Mouse (Mus musculus) layer of hippocampus, adult 18-20 months (tissue): Measurements from ENCODE around the gene Top3b. TPM values are rescaled to one million over a fixed set of nuclear protein-coding genes. Genes with fewer than 3 reads are reported as not detected.
"Not testable (repeated sequence)": the region's sequence is repeated elsewhere in the genome, so short reads cannot be mapped to it uniquely, and the experiment has no call there.

Source experiments
- DNase-seq, 2 experiments: peaks; one replicate each; pipeline ENCODE4 v3.0.0; 2022; ENCODE audit warnings: low spot score in 2 of 2
- total RNA-seq, 2 experiments: library from RNA; stranded (reverse); gene quantifications; 2 replicates each; pipeline ENCODE4 v1.2.3; 2021

Top3b gene
- total RNA-seq, 2 experiments from 2014 or later: 59.1 to 68.6 TPM

- peak; percentile 96 for DNase-seq
These were observed 26.0 kb downstream of the Top3b start, which contains the start of gene Ppm1f for GRCm38 (mm10) chr16:16896382-16897055. Gene Ppm1f, plus strand, starts transcription at chr16:16896469.

GRCm38 (mm10) chr16:16897056-16897584 lies 26.6 kb downstream of the Top3b start:
- DNase-seq: no peak

GRCm38 (mm10) chr16:16902329-16902728 lies 31.8 kb downstream of the Top3b start:
- no peak for DNase-seq

- no peak for DNase-seq
These were observed 32.7 kb downstream of the Top3b start for GRCm38 (mm10) chr16:16903188-16903587.

GRCm38 (mm10) chr16:16907799-16908198 lies 37.3 kb downstream of the Top3b start:
- no peak for DNase-seq

GRCm38 (mm10) chr16:16911641-16912597 lies 41.4 kb downstream of the Top3b start:
- peak; percentile 73 to 82 for DNase-seq

- no peak for DNase-seq
These were observed 42.9 kb downstream of the Top3b start for GRCm38 (mm10) chr16:16913440-16913839.

GRCm38 (mm10) chr16:16918441-16919117 lies 48.0 kb downstream of the Top3b start:
- peak; percentile 66 to 76 for DNase-seq

GRCm38 (mm10) chr16:16921021-16921435 lies 50.5 kb downstream of the Top3b start:
- peak in 1 of 2 experiments; percentile 52 for DNase-seq

GRCm38 (mm10) chr16:16924481-16924880 lies 53.9 kb downstream of the Top3b start:
- no peak for DNase-seq

- peak in 1 of 2 experiments; percentile 62 for DNase-seq
These were observed 56.0 kb downstream of the Top3b start for GRCm38 (mm10) chr16:16926536-16926935.

- not testable (repeated sequence) for DNase-seq
These were observed 58.4 kb downstream of the Top3b start for GRCm38 (mm10) chr16:16928908-16929307.

GRCm38 (mm10) chr16:16930326-16930725 lies 59.8 kb downstream of the Top3b start:
- no peak for DNase-seq

- peak; percentile 95 to 96 for DNase-seq
These were observed 60.3 kb downstream of the Top3b start for GRCm38 (mm10) chr16:16930810-16931296.

GRCm38 (mm10) chr16:16939543-16939942 lies 69.0 kb downstream of the Top3b start:
- DNase-seq: no peak

- DNase-seq: no peak
These were observed 70.5 kb downstream of the Top3b start for GRCm38 (mm10) chr16:16941078-16941477.

Other genes with a start within 250 kb of the Top3b start
- gene Olfr19, start 194.3 kb upstream of the Top3b start, total RNA-seq: not detected
- gene Spag6l, start 41.3 kb upstream of the Top3b start, total RNA-seq: 10 to 100 TPM in 1 of 2 experiments, 1 to 10 TPM in 1; 9.8 to 11.9 TPM
- gene Igll1, start 6.8 kb upstream of the Top3b start, total RNA-seq: not detected
- gene Vpreb1, start 107 bp downstream of the Top3b start, total RNA-seq: not detected
- gene Ppm1f, start 25.7 kb downstream of the Top3b start, total RNA-seq: 10 to 100 TPM; 54.7 to 56.3 TPM
- 100 to 1,000 TPM; 507 to 529 TPM for gene Mapk1, start 112.6 kb downstream of the Top3b start, total RNA-seq
- 10 to 100 TPM; 35.7 to 36.5 TPM for gene Ypel1, start 199.0 kb downstream of the Top3b start, total RNA-seq
- 10 to 100 TPM; 90.6 to 96.2 TPM for gene Ppil2, start 240.5 kb downstream of the Top3b start, total RNA-seq